Mouse (Mus musculus): Measurements from ENCODE around the gene Mtmr10. TPM values are rescaled to one million over a fixed set of nuclear protein-coding genes. Genes with fewer than 3 reads are reported as not detected.

Mtmr10 gene
- polyA plus RNA-seq, 1 experiment from 2014 or later = 9.9 TPM

DNA sequence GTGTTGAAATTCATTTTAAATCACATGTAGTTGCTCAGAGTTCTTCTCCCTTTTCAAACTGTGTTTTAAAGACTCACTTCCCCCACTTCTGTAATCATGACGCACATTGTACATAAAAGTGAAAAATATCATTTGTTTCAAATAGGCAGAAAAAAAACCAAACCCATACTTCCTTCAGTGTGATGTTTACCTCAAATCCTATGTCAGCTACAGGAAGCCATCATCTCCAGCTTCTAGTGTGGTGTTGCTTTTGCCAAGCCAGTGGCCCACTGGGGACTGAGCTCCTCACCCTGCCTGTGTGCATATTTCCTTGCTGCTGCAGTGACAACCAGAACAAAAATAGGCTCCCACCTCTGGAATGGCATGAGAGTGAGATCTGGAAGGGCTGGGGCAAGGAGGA, 39.1 kb upstream of the Mtmr10 start:
- no peak overlapping the region for H3K9ac ChIP-seq (ENCODE audit: low read depth, low read length)
- ATAC-seq = no peak
- H3K9me3 ChIP-seq (replicated peaks; ENCODE audit: control insufficient read depth, low read length, poor library complexity, severe bottlenecking) = no peaks in the 10 kb centered on the region
- no peaks in the 10 kb centered on the region for H3K36me3 ChIP-seq (ENCODE audit: control insufficient read depth, insufficient read depth, low read length)
- H3K4me3 ChIP-seq (ENCODE audit: low read depth, low read length) = no peak overlapping the region
- no peaks in the 10 kb centered on the region for H3K4me1 ChIP-seq (ENCODE audit: control insufficient read depth, insufficient read depth, low read length)
- no peak overlapping the region for H3K4me2 ChIP-seq (ENCODE audit: low read length)
- no peak overlapping the region for H3K27ac ChIP-seq (ENCODE audit: low read length)
- 93% methylated on average over 1 of the region's 1 CpGs for WGBS
- H3K27me3 ChIP-seq (ENCODE audit: control insufficient read depth, insufficient read depth, low read depth, low read length) = no peaks in the 10 kb centered on the region

DNA sequence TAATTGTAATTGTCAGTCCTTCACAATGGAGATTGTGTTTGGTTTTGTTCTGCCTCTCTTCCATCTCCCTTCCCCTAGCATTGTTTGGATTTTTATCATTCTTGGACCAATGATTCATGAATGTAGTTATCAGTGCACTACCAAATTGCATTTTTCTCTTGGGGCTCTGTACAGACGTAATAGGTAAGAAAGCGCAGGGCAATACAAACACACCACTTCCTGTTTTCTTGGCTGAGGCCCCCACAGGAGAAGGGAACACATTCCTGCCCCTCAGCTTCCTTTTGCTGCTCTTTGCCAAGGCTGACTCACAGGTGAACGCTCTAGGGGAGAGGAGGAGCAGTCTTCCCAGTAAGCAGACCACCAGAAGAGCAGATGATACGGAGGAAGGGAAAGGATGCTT, 37.7 kb upstream of the Mtmr10 start:
- WGBS = 86% methylated on average over 4 of the region's 4 CpGs
- Histone ChIP-seq H3K9me3 (replicated peaks; ENCODE audit: control insufficient read depth, low read length, poor library complexity, severe bottlenecking) (no peaks in the 10 kb centered on the region), H3K4me2 (ENCODE audit: low read length) (no peak overlapping the region), H3K4me1 (ENCODE audit: control insufficient read depth, insufficient read depth, low read length) (no peaks in the 10 kb centered on the region), H3K36me3 (ENCODE audit: control insufficient read depth, insufficient read depth, low read length) (no peaks in the 10 kb centered on the region), H3K27ac (ENCODE audit: low read length) (no peak overlapping the region), H3K9ac (ENCODE audit: low read depth, low read length) (no peak overlapping the region), H3K4me3 (ENCODE audit: low read depth, low read length) (no peak overlapping the region), H3K27me3 (ENCODE audit: control insufficient read depth, insufficient read depth, low read depth, low read length) (no peaks in the 10 kb centered on the region)
- ATAC-seq = no peak

DNA sequence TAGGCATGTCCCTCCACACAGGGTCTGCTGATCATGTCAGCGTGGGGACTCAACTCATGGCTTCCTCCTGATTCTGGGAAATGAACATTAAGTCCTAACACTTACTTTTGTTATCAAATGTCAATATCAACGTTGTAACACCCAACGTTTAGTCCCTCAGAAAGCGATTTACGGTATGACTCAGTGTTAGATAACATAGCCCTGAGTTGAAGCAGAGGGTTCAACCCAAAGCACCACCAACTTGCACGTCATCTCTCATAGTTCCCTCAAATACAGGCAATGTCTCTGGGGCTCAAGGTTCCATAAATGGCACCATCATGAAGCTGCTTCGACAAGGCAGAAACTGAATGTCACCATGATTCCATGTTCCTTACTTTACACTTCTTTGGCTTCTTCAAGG, 37.0 kb upstream of the Mtmr10 start:
- Histone ChIP-seq H3K36me3 (ENCODE audit: control insufficient read depth, insufficient read depth, low read length) (no peaks in the 10 kb centered on the region), H3K4me1 (ENCODE audit: control insufficient read depth, insufficient read depth, low read length) (no peaks in the 10 kb centered on the region), H3K9ac (ENCODE audit: low read depth, low read length) (no peak overlapping the region), H3K27me3 (ENCODE audit: control insufficient read depth, insufficient read depth, low read depth, low read length) (no peaks in the 10 kb centered on the region), H3K4me2 (ENCODE audit: low read length) (no peak overlapping the region), H3K9me3 (replicated peaks; ENCODE audit: control insufficient read depth, low read length, poor library complexity, severe bottlenecking) (no peaks in the 10 kb centered on the region), H3K4me3 (ENCODE audit: low read depth, low read length) (no peak overlapping the region), H3K27ac (ENCODE audit: low read length) (no peak overlapping the region)
- no peak for ATAC-seq
- 95% methylated on average over 7 of the region's 7 CpGs for WGBS

DNA sequence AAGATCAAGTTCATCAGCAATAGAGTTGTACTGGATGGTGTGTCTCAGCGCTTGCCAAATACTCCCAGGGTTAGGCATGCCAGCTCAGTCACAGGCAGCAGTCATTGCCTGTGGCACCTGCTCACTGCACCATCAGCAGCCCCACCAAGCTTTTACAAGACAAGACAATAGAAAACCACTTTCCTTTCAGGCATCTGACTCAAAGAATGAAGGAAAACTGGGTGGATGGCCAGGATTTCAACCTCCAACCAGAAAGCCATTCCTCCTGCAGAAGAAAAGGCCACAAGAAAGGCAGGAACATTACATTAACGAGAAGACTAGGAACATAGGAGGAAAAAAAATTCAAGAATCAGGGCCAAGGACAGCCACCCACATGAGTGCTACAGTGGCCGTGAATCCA, 33.7 kb upstream of the Mtmr10 start:
- Histone ChIP-seq H3K4me2 (ENCODE audit: low read length) (no peak overlapping the region), H3K27ac (ENCODE audit: low read length) (no peak overlapping the region), H3K36me3 (ENCODE audit: control insufficient read depth, insufficient read depth, low read length) (no peaks in the 10 kb centered on the region), H3K4me1 (ENCODE audit: control insufficient read depth, insufficient read depth, low read length) (no peaks in the 10 kb centered on the region), H3K27me3 (ENCODE audit: control insufficient read depth, insufficient read depth, low read depth, low read length) (no peaks in the 10 kb centered on the region), H3K9ac (ENCODE audit: low read depth, low read length) (no peak overlapping the region), H3K4me3 (ENCODE audit: low read depth, low read length) (no peak overlapping the region), H3K9me3 (replicated peaks; ENCODE audit: control insufficient read depth, low read length, poor library complexity, severe bottlenecking) (no peaks in the 10 kb centered on the region)
- ATAC-seq = no peak
- 93% methylated on average over 3 of the region's 3 CpGs for WGBS

DNA sequence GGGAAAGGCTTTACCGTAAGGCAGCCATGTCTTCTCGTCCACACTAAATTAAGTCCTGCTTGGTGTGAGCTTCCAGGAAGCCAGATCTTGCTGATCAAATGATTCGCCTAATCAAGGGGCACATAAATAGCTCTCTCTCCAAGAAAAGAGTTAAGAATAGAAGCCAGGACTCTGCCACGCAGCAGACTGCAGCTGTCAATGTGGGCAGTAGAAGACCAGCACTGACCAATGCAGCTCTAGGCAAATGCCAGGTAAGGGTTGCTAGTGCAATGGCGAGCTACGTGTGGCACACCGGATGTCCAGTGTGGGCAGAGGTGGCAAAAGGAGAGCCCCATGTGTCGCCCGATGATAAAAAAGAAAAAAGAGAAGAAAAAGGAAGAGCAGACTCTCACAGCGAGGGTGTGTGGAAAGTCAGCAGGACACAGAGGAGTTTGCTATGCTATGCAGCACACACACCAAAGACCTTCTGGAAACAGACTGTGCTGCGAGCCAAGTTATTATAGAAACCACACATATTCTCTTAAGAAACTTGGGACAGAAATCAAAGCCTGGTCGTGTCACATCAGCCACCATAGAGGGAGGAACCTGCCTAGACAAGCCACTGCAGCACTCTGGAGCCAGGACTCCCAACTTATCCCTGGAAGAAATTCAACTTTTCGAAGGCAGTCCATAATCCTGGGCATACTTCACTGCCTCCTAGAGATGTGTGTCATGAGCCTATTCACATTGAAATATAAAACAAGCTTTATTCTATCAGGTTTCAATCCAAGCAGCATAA, 21.8 kb upstream of the Mtmr10 start:
- H3K4me3 ChIP-seq (ENCODE audit: low read depth, low read length) = no peak overlapping the region
- no peak overlapping the region for H3K4me2 ChIP-seq (ENCODE audit: low read length)
- no peak overlapping the region for H3K27ac ChIP-seq (ENCODE audit: low read length)
- no peaks in the 10 kb centered on the region for H3K27me3 ChIP-seq (ENCODE audit: control insufficient read depth, insufficient read depth, low read depth, low read length)
- peaks cover 6% of the 10 kb centered on the region for H3K9me3 ChIP-seq (replicated peaks; ENCODE audit: control insufficient read depth, low read length, poor library complexity, severe bottlenecking)
- no peaks in the 10 kb centered on the region; the same call in 1 of the 2 replicates for H3K4me1 ChIP-seq (ENCODE audit: control insufficient read depth, insufficient read depth, low read length)
- no peak overlapping the region for H3K9ac ChIP-seq (ENCODE audit: low read depth, low read length)
- ATAC-seq = no peak
- no peaks in the 10 kb centered on the region for H3K36me3 ChIP-seq (ENCODE audit: control insufficient read depth, insufficient read depth, low read length)
- 88% methylated on average over 13 of the region's 13 CpGs for WGBS

DNA sequence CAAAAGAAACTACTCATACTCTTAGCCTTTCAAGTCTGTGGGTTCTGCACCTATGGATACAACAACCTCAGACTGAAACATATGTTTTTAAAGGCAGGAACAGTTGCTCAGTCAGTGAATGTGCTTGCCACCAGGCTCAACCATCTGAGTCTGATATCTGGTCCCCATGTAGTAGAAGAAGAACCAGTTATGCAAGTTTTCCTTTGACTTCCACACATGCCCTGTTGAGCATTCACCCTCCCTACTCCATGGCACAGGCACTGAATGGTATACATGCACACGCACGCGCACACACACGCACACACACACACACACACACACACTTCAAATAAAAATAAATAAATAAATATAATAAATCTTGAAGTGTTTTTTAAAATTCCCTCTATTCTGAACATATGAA, 20.9 kb upstream of the Mtmr10 start:
- no peak overlapping the region for H3K4me2 ChIP-seq (ENCODE audit: low read length)
- H3K36me3 ChIP-seq (ENCODE audit: control insufficient read depth, insufficient read depth, low read length) = no peaks in the 10 kb centered on the region
- no peak for ATAC-seq
- no peaks in the 10 kb centered on the region for H3K9me3 ChIP-seq (replicated peaks; ENCODE audit: control insufficient read depth, low read length, poor library complexity, severe bottlenecking)
- H3K27ac ChIP-seq (ENCODE audit: low read length) = no peak overlapping the region
- no peaks in the 10 kb centered on the region; the same call in 1 of the 2 replicates for H3K4me1 ChIP-seq (ENCODE audit: control insufficient read depth, insufficient read depth, low read length)
- no peak overlapping the region for H3K4me3 ChIP-seq (ENCODE audit: low read depth, low read length)
- 97% methylated on average over 4 of the region's 4 CpGs for WGBS
- no peaks in the 10 kb centered on the region for H3K27me3 ChIP-seq (ENCODE audit: control insufficient read depth, insufficient read depth, low read depth, low read length)
- no peak overlapping the region for H3K9ac ChIP-seq (ENCODE audit: low read depth, low read length)

DNA sequence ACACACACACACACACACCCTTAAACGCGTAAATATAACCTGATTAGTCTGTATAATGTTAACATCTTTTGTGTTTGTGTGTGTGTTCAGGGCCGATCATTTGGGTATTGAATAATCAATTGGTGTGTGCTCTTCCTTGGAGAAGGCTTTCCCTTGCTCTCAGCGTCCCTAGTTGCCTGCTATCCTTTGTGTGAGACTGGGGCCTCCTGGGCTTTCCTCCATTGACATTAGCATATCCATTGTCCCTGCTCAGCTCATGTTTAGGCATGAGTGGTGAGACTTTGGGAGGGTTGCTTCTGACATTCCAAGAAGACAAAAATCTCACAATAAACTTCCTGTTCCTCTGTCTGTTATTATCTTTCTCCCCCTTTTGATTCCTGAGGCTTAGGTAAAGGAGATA, 15.5 kb upstream of the Mtmr10 start:
- Histone ChIP-seq H3K36me3 (ENCODE audit: control insufficient read depth, insufficient read depth, low read length) (no peaks in the 10 kb centered on the region), H3K9ac (ENCODE audit: low read depth, low read length) (no peak overlapping the region), H3K9me3 (replicated peaks; ENCODE audit: control insufficient read depth, low read length, poor library complexity, severe bottlenecking) (no peaks in the 10 kb centered on the region), H3K4me2 (ENCODE audit: low read length) (no peak overlapping the region), H3K27me3 (ENCODE audit: control insufficient read depth, insufficient read depth, low read depth, low read length) (no peaks in the 10 kb centered on the region), H3K27ac (ENCODE audit: low read length) (no peak overlapping the region), H3K4me3 (ENCODE audit: low read depth, low read length) (no peak overlapping the region), H3K4me1 (ENCODE audit: control insufficient read depth, insufficient read depth, low read length) (no peaks in the 10 kb centered on the region; the same call in 1 of the 2 replicates)
- 10% methylated on average over 4 of the region's 4 CpGs for WGBS
- ATAC-seq = peak; percentile 87

DNA sequence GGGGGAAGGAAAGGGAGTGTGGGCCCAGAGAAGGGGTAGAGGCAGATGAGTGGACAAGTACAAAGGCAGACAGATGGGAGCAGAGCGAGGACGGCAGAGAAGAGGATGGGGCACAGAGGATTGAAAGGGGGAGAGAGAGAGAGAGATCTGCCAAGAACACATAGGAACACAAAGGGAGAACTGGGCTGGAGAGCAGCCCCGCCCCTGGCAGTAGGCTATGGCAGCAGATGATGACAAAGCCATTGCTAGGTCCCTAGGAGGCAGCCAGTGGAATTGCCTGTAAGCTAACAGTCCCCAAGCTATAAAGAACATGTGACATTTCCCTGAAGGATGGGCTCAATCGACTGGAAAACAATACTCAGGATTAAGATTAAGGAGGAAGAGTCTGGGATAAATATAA, 11.9 kb upstream of the Mtmr10 start:
- 47% methylated on average over 4 of the region's 4 CpGs for WGBS
- no peaks in the 10 kb centered on the region for H3K4me1 ChIP-seq (ENCODE audit: control insufficient read depth, insufficient read depth, low read length)
- H3K4me2 ChIP-seq (ENCODE audit: low read length) = no peak overlapping the region
- no peaks in the 10 kb centered on the region for H3K27me3 ChIP-seq (ENCODE audit: control insufficient read depth, insufficient read depth, low read depth, low read length)
- H3K9me3 ChIP-seq (replicated peaks; ENCODE audit: control insufficient read depth, low read length, poor library complexity, severe bottlenecking) = no peaks in the 10 kb centered on the region
- H3K36me3 ChIP-seq (ENCODE audit: control insufficient read depth, insufficient read depth, low read length) = no peaks in the 10 kb centered on the region
- H3K4me3 ChIP-seq (ENCODE audit: low read depth, low read length) = no peak overlapping the region
- no peak overlapping the region for H3K27ac ChIP-seq (ENCODE audit: low read length)
- no peak for ATAC-seq
- H3K9ac ChIP-seq (ENCODE audit: low read depth, low read length) = no peak overlapping the region

DNA sequence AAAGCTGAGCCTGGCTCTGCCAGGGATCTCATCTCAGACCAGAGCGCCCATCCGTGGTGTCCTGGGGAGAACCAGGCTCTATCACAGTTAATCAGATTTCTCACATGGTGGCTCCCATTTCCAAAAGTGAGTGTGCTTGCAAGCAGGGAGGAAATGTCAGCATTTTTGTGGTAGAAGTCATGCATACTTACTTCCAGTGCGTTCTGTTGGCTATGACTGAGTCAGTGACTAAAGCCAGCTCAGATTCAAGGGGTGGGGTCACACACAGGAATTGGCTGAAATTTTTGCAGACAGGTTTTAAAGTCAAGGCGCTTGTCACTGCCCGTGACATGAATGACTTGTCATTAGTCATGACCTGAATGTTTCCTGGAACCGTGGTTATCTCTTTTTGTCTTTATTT, 10.5 kb upstream of the Mtmr10 start:
- no peaks in the 10 kb centered on the region for H3K27me3 ChIP-seq (ENCODE audit: control insufficient read depth, insufficient read depth, low read depth, low read length)
- H3K4me2 ChIP-seq (ENCODE audit: low read length) = no peak overlapping the region
- 58% methylated on average over 6 of the region's 6 CpGs for WGBS
- H3K9ac ChIP-seq (ENCODE audit: low read depth, low read length) = no peak overlapping the region
- ATAC-seq = no peak
- no peak overlapping the region for H3K27ac ChIP-seq (ENCODE audit: low read length)
- no peak overlapping the region for H3K4me3 ChIP-seq (ENCODE audit: low read depth, low read length)
- no peaks in the 10 kb centered on the region for H3K36me3 ChIP-seq (ENCODE audit: control insufficient read depth, insufficient read depth, low read length)
- no peaks in the 10 kb centered on the region for H3K9me3 ChIP-seq (replicated peaks; ENCODE audit: control insufficient read depth, low read length, poor library complexity, severe bottlenecking)
- no peaks in the 10 kb centered on the region for H3K4me1 ChIP-seq (ENCODE audit: control insufficient read depth, insufficient read depth, low read length)

All from midbrain, embryonic 16.5 days (tissue).